Mouse (Mus musculus): Measurements from ENCODE around the gene Hdgfl2.
"Not testable (repeated sequence)": the region's sequence is repeated elsewhere in the genome, so short reads cannot be mapped to it uniquely, and the experiment has no call there.

Hdgfl2 gene

DNA sequence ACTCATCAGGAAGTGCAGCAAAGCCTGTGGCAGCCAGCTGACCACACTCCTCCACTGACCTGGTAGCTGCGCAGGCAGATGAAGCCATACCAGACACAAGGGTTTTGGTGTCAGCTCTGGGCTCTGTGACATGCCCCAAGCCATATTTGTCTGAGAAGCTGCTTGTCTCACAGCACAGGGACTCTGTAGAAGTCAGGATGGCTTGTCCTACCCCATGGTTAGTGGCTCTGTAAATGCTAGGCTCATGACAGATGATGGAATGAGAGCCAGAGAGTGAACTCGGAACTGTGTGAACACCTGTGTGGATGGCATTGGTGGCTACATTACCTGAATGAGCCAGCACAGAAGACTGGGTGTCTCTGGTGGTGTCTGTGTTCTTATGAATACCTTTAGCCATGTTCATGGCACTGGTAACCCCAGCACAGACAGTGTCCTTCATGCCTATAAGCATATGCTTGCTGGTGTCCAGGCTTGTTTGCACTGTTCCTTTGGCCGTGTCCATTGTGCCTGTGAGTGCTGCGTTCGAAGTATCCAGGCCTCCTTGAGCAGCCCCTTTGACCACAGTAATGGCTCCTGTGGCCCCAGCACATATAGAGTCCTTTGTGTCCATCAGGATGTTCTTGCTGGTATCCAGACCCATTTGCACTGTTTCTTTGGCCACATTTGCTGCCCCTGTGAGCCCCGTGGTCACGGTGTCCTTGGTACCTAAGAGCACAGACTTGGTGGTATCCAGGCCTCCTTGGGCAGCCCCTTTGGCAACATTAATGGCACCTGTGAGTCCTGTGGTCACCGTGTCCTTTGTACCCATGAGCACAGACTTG is 24.2 kb downstream of the Hdgfl2 start:
- CTCF ChIA-PET = no interaction called here

DNA sequence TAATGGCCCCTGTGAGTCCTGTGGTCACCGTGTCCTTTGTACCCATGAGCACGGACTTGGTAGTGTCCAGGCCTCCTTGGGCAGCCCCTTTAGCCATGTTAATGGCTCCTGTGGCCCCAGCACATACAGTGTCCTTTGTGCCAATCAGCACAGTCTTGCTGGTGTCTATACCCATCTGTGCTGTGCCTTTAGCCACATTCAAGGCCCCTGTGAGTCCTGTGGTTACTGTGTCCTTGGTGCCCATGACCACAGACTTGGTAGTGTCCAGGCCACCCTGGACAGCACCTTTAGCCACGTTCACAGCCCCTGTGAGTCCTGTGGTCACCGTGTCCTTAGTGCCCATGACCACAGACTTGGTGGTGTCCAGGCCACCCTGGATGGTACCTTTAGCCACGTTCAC is 25.4 kb downstream of the Hdgfl2 start:
- CTCF ChIA-PET = not testable (repeated sequence)

GRCm38 (mm10) chr17:56106436-56106835 is 27.0 kb downstream of the Hdgfl2 start:
- CTCF ChIA-PET = not testable (repeated sequence)

DNA sequence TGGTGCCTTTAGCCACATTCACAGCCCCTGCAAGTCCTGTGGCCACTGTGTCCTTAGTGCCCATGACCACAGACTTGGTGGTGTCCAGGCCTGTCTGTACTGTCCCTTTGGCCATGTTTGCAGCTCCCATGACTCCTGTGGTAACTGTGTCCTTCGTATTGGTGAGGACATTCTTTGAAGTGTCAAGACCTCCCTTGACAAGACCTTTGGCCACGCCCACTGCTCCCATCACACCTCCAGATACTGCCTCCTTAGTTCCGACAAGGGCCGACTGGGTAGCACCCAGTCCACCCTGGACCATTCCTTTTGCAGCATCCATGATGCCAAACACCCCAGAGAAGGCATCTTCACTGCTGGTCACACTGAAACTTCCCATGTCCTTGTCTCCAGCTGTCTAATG is 27.5 kb downstream of the Hdgfl2 start:
- CTCF ChIA-PET = no interaction called here

DNA sequence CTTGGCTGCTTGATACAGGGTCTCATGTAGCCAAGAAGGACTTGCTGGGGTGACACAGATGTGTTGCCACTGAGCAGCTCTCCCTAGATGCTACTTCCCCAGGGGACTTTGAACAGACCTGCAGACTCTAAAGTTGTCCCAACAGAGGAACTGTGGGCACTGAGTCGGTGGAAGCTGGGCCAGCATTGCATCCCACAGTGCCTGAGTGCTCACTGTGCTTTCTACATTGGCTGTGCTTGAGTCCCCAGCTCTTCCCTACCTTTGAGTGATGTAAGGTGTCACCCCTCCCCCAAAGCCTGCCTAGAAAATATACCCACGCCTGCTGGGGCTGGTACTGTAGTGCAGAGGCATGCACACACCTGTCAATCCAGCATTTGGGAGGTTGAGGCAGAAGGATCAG is 28.3 kb downstream of the Hdgfl2 start:
- CTCF ChIA-PET = interaction anchor here (0.6 kb wide), 1 partner anchor 9 kb away, joined by 6 read pairs; no protein-coding TSS in a partner anchor

GRCm38 (mm10) chr17:56108334-56109044 is 29.1 kb downstream of the Hdgfl2 start:
- CTCF ChIA-PET = interaction anchor here (0.6 kb wide), 1 partner anchor 8 kb away, joined by 6 read pairs; no protein-coding TSS in a partner anchor

DNA sequence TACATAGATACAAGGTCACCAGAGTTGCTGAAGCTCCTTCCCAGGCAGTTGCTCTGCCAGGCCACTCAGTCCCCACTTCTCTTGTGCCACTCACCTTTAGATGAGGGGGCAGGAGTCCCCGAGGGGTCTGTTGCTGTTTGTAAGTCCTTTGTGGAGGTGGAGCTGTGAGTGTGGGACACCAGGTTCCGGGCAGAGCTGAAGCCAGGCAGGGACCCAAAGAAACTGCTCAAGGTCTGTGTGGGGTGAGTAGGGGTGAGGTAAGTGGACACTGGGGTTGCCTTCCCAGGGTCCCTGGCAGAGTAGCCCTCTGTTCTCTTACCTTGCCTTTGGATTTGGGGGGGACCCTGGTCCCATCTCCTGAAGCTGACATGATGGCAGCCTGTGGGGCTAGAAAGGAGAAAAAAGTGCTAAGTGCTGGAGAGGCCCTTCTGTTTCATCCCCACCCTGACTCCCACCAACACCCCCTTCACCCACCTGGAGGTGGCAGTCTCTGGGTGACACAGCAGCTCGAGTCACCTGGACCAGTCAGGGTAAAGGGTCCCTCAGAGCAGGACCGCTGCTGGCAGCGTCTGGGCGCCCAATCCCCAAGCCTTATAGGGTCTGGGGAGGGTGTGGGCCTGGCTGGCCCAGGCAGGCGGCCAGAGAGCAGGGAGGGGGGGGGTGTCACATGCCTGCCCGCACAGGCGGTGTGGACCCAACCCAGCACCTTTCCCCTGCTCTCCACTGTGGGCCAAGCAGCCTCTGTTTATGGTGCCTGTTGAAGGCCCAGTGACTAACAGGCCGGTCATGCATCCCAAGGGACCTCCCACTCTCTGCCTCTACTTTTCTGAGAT is 30.0 kb downstream of the Hdgfl2 start, which contains the start of gene Plin4:
Gene Plin4 (minus strand): TSS at position 585 of the 833 bp plus-strand sequence.
- CTCF ChIA-PET = interaction anchor here (0.5 kb wide), 1 partner anchor 73 kb away, joined by 5 read pairs; no protein-coding TSS in a partner anchor

- CTCF ChIA-PET = no interaction called here
Observed at GRCm38 (mm10) chr17:56110571-56110970, 31.1 kb downstream of the Hdgfl2 start.

- CTCF ChIA-PET = interaction anchor here (0.9 kb wide), 1 partner anchor 108 kb away, joined by 3 read pairs; the partner anchor contains the start of gene Dpp9
Observed at GRCm38 (mm10) chr17:56111021-56111420, 31.6 kb downstream of the Hdgfl2 start.

- CTCF ChIA-PET = interaction anchor here (0.5 kb wide), 1 partner anchor 222 kb away, joined by 3 read pairs; no protein-coding TSS in a partner anchor
Observed at GRCm38 (mm10) chr17:56111864-56112263, 32.4 kb downstream of the Hdgfl2 start.

GRCm38 (mm10) chr17:56112743-56113142 is 33.3 kb downstream of the Hdgfl2 start:
- CTCF ChIA-PET = interaction anchor here (0.6 kb wide), 1 partner anchor 151 kb away, joined by 15 read pairs; no protein-coding TSS in a partner anchor

- CTCF ChIA-PET = interaction anchor here (0.6 kb wide), 2 partner anchors 8 to 243 kb away, joined by 5 to 6 read pairs; no protein-coding TSS in a partner anchor
Observed at GRCm38 (mm10) chr17:56116193-56116592, 36.8 kb downstream of the Hdgfl2 start.

- CTCF ChIA-PET = no interaction called here
Observed at GRCm38 (mm10) chr17:56117251-56117710, 37.8 kb downstream of the Hdgfl2 start, which contains the start of gene Plin5. Gene Plin5, minus strand, starts transcription at chr17:56117596.

DNA sequence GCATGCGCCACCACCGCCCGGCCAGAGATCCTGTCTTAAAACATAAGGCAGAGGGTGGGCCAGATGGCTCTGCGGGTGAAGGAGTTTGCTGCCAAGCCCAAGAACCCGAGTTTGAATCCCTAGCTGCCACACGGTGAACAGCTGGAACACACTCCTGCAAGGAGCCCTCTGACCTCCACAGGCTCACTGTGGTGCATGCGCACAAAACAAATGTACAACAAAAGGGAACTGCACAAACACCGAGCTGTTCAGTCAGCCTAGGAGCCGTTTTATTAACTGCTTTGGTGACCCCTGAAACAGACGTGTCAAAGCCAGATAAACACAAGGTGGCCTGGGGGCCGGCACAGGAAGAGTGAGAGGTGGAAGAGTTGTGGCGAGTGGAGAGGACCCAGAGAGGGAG is 40.0 kb downstream of the Hdgfl2 start:
- CTCF ChIA-PET = interaction anchor here (0.5 kb wide), 1 partner anchor 1181 kb away, joined by 3 read pairs; no protein-coding TSS in a partner anchor

DNA sequence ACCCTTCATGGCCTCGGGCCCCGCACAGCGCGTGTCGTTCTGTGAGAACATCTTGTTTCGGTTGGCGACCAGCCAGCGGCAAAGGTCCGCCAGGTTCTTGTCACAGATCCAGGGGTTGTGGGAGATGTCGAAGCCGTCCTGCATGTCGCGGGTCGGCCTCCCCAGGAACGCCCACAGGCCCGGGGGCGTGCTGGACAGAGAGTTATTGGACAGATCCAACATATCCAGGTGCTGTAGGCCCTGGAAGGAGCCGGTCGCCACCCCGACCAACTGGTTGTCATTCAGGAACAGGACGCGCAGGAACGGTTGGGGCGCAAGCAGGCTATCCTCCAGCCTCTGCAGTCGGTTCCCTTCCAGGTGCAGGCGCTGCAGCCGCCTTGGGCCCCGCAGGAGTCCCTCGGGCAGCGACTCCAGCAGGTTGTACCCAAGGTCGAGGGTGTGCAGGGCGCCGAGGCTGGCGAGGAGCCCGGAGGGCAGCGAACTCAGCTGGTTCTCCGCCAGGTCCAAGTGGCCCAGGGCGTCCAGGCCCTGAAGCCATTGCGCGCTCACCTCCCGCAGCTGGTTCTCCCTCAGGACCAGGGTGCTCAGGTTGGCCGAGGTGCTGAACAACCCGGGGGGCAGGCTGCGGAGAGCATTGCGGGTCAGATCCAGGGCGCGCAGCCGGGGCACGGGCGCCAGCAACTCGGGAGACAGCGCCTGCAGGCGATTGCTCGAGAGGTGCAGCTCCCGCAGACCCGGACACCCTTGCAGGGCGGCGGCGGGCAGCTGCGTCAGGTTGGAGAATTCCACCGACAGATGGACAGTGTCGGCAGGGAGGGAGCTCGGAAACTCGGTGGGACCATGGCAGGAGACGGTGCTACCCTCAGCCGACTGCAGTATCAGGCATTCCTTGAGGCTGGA is 40.8 kb downstream of the Hdgfl2 start:
- CTCF ChIA-PET = no interaction called here

GRCm38 (mm10) chr17:56121826-56122225 is 42.4 kb downstream of the Hdgfl2 start, which contains the start of gene Lrg1:
Gene Lrg1, minus strand, starts transcription at chr17:56122001.
- CTCF ChIA-PET = interaction anchor here (0.6 kb wide), 1 partner anchor 171 kb away, joined by 4 read pairs; the partner anchor contains the start of gene Plin3

GRCm38 (mm10) chr17:56123161-56123560 is 43.7 kb downstream of the Hdgfl2 start:
- CTCF ChIA-PET = no interaction called here

DNA sequence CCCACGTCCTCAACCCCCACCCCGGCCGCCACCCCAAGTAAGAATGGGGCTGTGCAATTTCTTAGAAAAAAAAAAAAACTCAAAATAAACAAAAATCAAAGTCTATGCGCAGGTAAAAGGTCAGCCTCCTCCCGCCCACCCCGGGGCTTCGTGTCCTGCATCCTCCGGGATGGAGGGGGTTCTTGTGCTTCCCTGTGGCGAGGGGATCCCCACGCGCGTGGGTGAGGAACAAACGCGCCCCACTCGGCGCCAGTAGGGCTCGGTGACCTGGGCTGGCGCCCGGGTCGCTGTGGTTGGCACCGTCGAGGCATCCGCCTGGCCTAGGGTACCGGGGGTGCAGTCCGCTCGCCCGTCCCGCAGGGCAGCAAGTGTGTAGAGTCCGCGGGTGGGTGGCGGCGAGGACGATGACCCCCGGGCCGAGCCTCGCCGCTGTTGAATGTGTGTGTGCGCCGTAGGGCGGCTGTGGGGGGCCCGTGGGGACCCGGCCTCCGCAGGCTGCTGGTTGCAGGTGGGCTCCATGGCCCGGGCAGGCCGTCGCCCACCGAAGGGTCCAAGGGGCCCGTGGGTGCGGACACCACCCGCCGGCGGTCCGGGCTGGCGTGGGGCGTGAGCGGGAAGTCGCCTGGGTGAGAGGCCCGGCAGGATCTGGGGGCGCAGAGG is 44.4 kb downstream of the Hdgfl2 start:
- CTCF ChIA-PET = no interaction called here

Measured in spleen, embryonic (tissue).